Mouse (Mus musculus) activated CD4-positive, CD25-positive, alpha-beta regulatory T cell, adult 4 months (primary cell): ENCODE data around the gene Acap1. TPM values are rescaled to one million over a fixed set of nuclear protein-coding genes. Genes with fewer than 3 reads are reported as not detected.

Experiments used
- ATAC-seq: one replicate; pipeline ENCODE4 v1.8.0; 2017
- polyA plus RNA-seq, 2 experiments: library from polyadenylated mRNA; unstranded; fragments of 100-300 nt; shearing (Covaris generic); gene quantifications; one replicate each; pipeline ENCODE4 v1.2.1; 2017

Acap1 gene
- polyA plus RNA-seq, 2 experiments from 2014 or later = 213 to 273 TPM

DNA sequence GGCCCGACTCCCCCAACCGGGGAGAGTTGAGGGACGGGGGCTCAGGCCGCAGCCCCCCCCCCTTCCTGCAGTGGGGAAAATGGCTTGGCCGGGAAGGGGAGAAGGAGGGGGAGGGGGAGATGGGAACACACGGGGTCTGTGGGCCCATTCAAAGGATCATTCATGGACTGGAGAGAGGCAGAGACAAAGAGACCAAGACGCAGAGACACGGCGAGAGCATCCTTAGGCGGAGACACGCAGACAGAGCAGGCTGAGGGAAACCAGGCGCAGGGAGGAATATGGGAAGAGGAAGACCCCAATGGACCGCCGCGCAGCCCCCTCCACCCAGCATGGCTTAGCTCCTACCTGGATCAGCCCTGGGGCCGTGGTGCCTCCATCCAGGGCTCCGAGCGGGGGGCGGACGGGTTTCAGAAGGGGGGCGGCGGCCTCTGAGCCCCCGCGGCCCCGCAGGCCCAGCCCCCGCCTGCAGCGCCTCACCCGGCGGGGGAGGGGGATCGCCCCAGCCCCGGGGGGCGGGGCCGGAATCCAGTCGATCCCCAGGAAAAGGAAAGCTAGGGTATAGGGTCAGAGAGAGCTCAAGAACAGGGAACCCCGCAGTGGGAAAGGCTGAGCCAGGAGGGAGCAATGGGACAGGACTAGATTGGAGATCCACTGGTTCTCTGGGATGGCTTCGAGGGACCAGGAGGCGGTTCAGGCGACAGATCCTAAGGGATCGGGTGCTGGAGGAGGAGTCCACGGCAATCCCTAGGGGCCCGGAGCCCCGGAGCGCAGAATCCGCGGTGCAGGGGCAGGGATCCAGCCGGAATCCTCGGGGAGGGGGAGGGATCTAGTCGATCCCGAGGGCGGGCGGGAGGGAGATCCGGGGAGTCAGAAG is 58.4 kb downstream of the Acap1 start:
- no peak for ATAC-seq

- ATAC-seq = no peak
Measured at GRCm38 (mm10) chr11:69835966-69836335, 59.4 kb downstream of the Acap1 start.

DNA sequence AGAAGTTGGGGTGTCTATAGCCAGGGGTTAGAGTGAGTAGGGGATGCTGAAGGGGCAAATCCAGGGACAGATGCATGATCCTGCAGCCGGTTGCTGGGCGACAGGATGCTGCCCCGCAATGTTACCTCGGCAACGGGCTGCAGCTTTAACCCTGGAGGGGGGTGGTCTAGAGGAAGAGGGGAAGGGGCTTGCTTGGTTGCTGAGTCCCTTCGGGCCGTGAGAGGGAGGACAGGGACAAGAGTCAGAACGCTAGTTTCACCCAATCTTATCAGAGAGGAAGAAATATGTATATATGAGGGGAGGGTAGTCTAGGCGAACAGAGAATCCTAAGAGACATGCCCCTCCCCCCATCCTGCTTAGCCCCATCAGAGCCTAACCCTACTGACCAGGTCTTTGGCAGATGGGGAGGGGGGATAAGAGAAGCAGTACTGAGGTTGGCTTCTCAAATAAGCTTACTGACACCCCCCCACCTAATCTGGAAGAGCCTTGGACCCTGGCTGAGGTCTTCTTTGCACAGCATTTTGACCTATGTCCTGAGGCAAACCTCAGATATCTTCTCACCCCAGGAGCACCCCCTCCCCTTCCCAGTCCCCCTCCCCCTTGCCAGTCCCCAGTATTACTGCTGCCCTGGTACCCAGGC is 59.9 kb downstream of the Acap1 start:
- ATAC-seq = no peak

DNA sequence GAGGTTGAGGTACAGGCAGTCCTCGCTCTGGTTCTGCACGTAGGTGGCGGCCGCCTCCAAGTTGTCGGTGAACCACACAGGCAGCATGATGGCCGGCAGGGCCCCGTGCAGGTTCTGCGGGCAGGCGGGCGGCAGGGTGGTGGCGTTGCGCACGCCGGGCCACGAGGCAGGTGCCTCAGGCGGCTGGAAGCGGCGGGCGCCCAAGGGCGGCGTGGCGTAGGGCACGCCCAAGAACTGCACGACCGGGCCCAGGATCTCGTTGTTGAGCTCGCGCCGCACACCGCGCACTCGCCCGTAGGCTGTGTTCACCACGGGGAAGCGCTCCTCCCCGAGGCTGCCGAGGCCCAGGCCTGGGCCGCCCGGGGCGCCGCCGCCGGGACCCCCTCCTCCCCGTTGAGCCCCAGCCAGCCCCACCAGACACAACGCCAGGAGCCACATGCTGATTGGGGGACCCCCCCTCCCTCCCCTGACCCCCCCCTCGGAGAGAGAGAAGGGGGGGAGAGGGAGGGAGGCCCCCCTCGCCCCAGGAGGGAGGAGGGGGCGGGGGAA is 61.3 kb downstream of the Acap1 start:
- ATAC-seq = peak; percentile 9

DNA sequence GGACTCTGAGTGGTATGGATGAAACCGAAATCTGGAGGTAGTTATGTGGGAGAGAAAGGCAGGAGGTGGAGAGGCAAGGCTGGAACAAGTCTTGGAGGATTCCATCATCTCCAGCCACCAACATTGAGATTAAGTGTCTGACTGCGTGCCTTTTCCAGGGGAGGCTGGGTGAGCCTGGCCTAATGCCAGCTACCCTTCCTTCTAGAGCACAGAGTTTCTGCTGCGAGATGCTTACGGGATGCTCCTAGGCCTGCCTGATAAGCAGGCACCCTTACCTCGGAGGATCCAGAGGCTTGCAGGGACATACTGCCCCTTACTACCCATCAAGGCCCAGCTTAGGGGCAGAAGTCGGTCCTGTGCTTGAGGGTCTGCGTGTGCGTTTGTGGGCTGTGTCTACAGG is 61.8 kb downstream of the Acap1 start:
- no peak for ATAC-seq

Other genes with a start within 250 kb of the Acap1 start
- not detected for gene Sox15, start 240.2 kb downstream of the Acap1 start, polyA plus RNA-seq
- gene Mpdu1, start 232.9 kb downstream of the Acap1 start, polyA plus RNA-seq = 10 to 100 TPM; 41.3 to 59.7 TPM
- 1 to 10 TPM; 3.3 to 5.3 TPM for gene Cd68, start 229.4 kb downstream of the Acap1 start, polyA plus RNA-seq
- 100 to 1,000 TPM; 202 to 297 TPM for gene Eif4a1, start 223.1 kb downstream of the Acap1 start, polyA plus RNA-seq
- 10 to 100 TPM; 32.7 to 33.0 TPM for gene Senp3, start 213.5 kb downstream of the Acap1 start, polyA plus RNA-seq
- gene Tnfsf13, start 209.8 kb downstream of the Acap1 start, polyA plus RNA-seq = not detected
- not detected for gene Tnfsf12, start 199.7 kb downstream of the Acap1 start, polyA plus RNA-seq
- not detected for gene Tnfsfm13, start 199.4 kb downstream of the Acap1 start, polyA plus RNA-seq
- gene Polr2a, start 136.9 kb downstream of the Acap1 start, polyA plus RNA-seq = 10 to 100 TPM; 24.0 to 28.8 TPM
- gene Slc35g3, start 133.6 kb downstream of the Acap1 start, polyA plus RNA-seq = not detected
- gene Zbtb4, start 129.6 kb downstream of the Acap1 start, polyA plus RNA-seq = 1 to 10 TPM; 7.8 to 8.1 TPM
- gene Chrnb1, start 99.6 kb downstream of the Acap1 start, polyA plus RNA-seq = 1 to 10 TPM in 1 of 2 experiments, under 1 TPM in 1; 0.66 to 4.1 TPM
- gene Fgf11, start 93.7 kb downstream of the Acap1 start, polyA plus RNA-seq = not detected
- not detected for gene Tmem102, start 89.9 kb downstream of the Acap1 start, polyA plus RNA-seq
- under 1 TPM in 1 of 2 experiments, not detected in 1; 0.08 TPM for gene Gm39566, start 80.2 kb downstream of the Acap1 start, polyA plus RNA-seq
- gene Spem2, start 77.1 kb downstream of the Acap1 start, polyA plus RNA-seq = not detected
- gene Spem1, start 73.4 kb downstream of the Acap1 start, polyA plus RNA-seq = not detected
- gene Nlgn2, start 57.8 kb downstream of the Acap1 start, polyA plus RNA-seq = under 1 TPM; 0.59 to 0.66 TPM
- gene Tmem256, start 57.0 kb downstream of the Acap1 start, polyA plus RNA-seq = 100 to 1,000 TPM; 127 to 138 TPM
- 10 to 100 TPM; 15.4 to 17.5 TPM for gene Plscr3, start 49.2 kb downstream of the Acap1 start, polyA plus RNA-seq
- gene Tnk1, start 36.8 kb downstream of the Acap1 start, polyA plus RNA-seq = not detected
- gene Tmem95, start 17.5 kb downstream of the Acap1 start, polyA plus RNA-seq = not detected
- gene Kctd11, start 14.1 kb downstream of the Acap1 start, polyA plus RNA-seq = under 1 TPM in 1 of 2 experiments, not detected in 1; 0.56 TPM
- 1 to 10 TPM; 1.1 to 1.2 TPM for gene 2810408A11Rik, start 5.4 kb upstream of the Acap1 start, polyA plus RNA-seq
- gene Neurl4, start 5.5 kb upstream of the Acap1 start, polyA plus RNA-seq = 1 to 10 TPM; 7.9 to 8.0 TPM
- gene Gps2, start 18.3 kb upstream of the Acap1 start, polyA plus RNA-seq = 100 to 1,000 TPM in 1 of 2 experiments, 10 to 100 TPM in 1; 90.7 to 106 TPM
- gene Eif5a, start 26.4 kb upstream of the Acap1 start, polyA plus RNA-seq = 1,000 to 10,000 TPM; 1,092 to 1,351 TPM
- gene Ybx2, start 40.3 kb upstream of the Acap1 start, polyA plus RNA-seq = not detected
- not detected for gene Slc2a4, start 52.6 kb upstream of the Acap1 start, polyA plus RNA-seq
- not detected for gene Cldn7, start 69.2 kb upstream of the Acap1 start, polyA plus RNA-seq
- 10 to 100 TPM; 21.4 to 24.8 TPM for gene Ctdnep1, start 85.6 kb upstream of the Acap1 start, polyA plus RNA-seq
- gene Elp5, start 87.0 kb upstream of the Acap1 start, polyA plus RNA-seq = 10 to 100 TPM; 62.1 to 69.7 TPM
- gene Gabarap, start 95.6 kb upstream of the Acap1 start, polyA plus RNA-seq = 100 to 1,000 TPM; 343 to 373 TPM
- 10 to 100 TPM; 32.1 to 44.9 TPM for gene Phf23, start 100.2 kb upstream of the Acap1 start, polyA plus RNA-seq
- gene Dvl2, start 105.1 kb upstream of the Acap1 start, polyA plus RNA-seq = 1 to 10 TPM; 2.7 to 3.9 TPM
- 100 to 1,000 TPM; 107 to 139 TPM for gene Acadvl, start 119.9 kb upstream of the Acap1 start, polyA plus RNA-seq
- gene Dlg4, start 121.4 kb upstream of the Acap1 start, polyA plus RNA-seq = 10 to 100 TPM in 1 of 2 experiments, 1 to 10 TPM in 1; 9.7 to 11.6 TPM
- not detected for gene Asgr1, start 158.5 kb upstream of the Acap1 start, polyA plus RNA-seq
- gene Asgr2, start 197.1 kb upstream of the Acap1 start, polyA plus RNA-seq = not detected
- gene Mgl2, start 234.8 kb upstream of the Acap1 start, polyA plus RNA-seq = under 1 TPM in 1 of 2 experiments, not detected in 1; 0.21 TPM